Mouse (Mus musculus): ENCODE measurements at regions not wholly inside any gene's neighbourhood (a gene's known extent, or its start where the extent isn't known, plus 50 kb on each side); places are given as distances from the start of the nearest gene placed in this dataset.

DNA sequence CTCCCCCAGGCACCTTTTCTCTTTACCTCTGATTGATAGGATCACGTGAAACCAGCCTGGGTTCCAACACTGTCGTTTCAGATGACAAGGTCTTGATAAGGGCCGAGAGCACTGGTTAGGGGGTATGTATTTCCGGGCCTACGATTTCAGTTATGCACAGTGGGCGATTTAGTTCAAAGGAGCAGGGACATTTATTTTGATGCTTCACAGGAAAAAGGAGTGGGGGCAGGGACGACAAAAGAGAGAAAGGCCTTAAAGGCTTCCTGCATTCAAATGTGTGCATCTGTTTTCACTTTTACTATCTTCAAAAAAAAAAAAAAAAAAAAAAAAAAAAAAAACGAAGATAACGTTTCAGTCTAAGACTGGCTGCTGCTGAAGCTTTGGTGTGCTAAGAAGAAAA, 783.7 kb downstream of the Car8 start:
- no peak overlapping the region for H3K4me3 ChIP-seq
- no peak overlapping the region for H3K27ac ChIP-seq
- peak overlapping the region; percentile 8; the same call in 1 of the 2 replicates for H3K4me2 ChIP-seq
- whole genome bisulfite sequencing = 11% methylated on average over 9 of the region's 9 CpGs
- no peaks in the 10 kb centered on the region for H3K27me3 ChIP-seq
- H3K4me1 ChIP-seq = no peaks in the 10 kb centered on the region
- no peak; the same call in 1 of the 2 replicates for ATAC-seq (ENCODE audit: borderline replicate concordance, extremely low read depth, low FRiP score, low TSS enrichment)
- no peaks in the 10 kb centered on the region for H3K9me3 ChIP-seq
- H3K9ac ChIP-seq = no peak overlapping the region
- H3K36me3 ChIP-seq = no peaks in the 10 kb centered on the region

- H3K4me3 ChIP-seq = no peak overlapping the region
- no peak overlapping the region for H3K9ac ChIP-seq
- WGBS = 68% methylated on average over 3 of the region's 3 CpGs
- no peak for ATAC-seq (ENCODE audit: borderline replicate concordance, extremely low read depth, low FRiP score, low TSS enrichment)
- H3K27ac ChIP-seq = no peak overlapping the region
- no peaks in the 10 kb centered on the region for H3K36me3 ChIP-seq
- no peak overlapping the region for H3K4me2 ChIP-seq
- no peaks in the 10 kb centered on the region for H3K4me1 ChIP-seq
- no peaks in the 10 kb centered on the region for H3K27me3 ChIP-seq
- H3K9me3 ChIP-seq = no peaks in the 10 kb centered on the region
Observed at GRCm38 (mm10) chr4:7452678-7453077, 786.2 kb downstream of the Car8 start.

GRCm38 (mm10) chr4:7450991-7451390, 787.9 kb downstream of the Car8 start:
- H3K4me1 ChIP-seq = no peaks in the 10 kb centered on the region
- H3K4me2 ChIP-seq = no peak overlapping the region
- 64% methylated on average over 1 of the region's 1 CpGs for WGBS
- ATAC-seq (ENCODE audit: borderline replicate concordance, extremely low read depth, low FRiP score, low TSS enrichment) = no peak
- no peak overlapping the region for H3K9ac ChIP-seq
- H3K4me3 ChIP-seq = no peak overlapping the region
- H3K27me3 ChIP-seq = no peaks in the 10 kb centered on the region
- H3K9me3 ChIP-seq = no peaks in the 10 kb centered on the region
- no peaks in the 10 kb centered on the region for H3K36me3 ChIP-seq
- H3K27ac ChIP-seq = no peak overlapping the region

- Histone ChIP-seq H3K4me2 (no peak overlapping the region), H3K36me3 (no peaks in the 10 kb centered on the region)
- WGBS = 76% methylated on average over 3 of the region's 3 CpGs
Observed at GRCm38 (mm10) chr4:7429308-7429707, 809.5 kb downstream of the Car8 start.

DNA sequence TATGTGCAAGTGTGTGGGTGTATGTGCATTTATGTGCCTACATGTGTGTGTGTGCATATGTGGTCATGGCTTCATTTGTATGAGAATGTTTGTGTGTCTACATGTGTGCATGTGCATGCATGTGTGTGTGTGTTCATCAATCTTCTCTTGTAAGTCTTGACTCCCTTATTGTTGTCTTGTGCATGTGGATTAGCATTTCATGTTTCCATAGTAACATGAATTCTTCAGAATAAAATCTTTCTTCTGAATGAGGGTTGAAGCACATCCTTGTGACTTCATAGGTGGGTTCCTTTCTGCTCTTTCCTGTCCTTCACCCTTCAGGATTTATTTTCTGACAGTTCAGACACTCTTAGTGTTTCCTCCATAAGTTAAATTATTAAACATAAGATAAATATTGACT, 814.8 kb downstream of the Car8 start:
- H3K9me3 ChIP-seq = no peaks in the 10 kb centered on the region
- no peak overlapping the region for H3K27ac ChIP-seq
- H3K4me1 ChIP-seq = no peaks in the 10 kb centered on the region
- H3K36me3 ChIP-seq = no peaks in the 10 kb centered on the region
- H3K4me2 ChIP-seq = no peak overlapping the region
- no peak overlapping the region for H3K9ac ChIP-seq
- H3K27me3 ChIP-seq = no peaks in the 10 kb centered on the region
- no peak overlapping the region for H3K4me3 ChIP-seq
- ATAC-seq (ENCODE audit: borderline replicate concordance, extremely low read depth, low FRiP score, low TSS enrichment) = no peak

More at GRCm38 (mm10) chr4:7429308-7429707, 809.5 kb downstream of the Car8 start:
- no peaks in the 10 kb centered on the region for H3K27me3 ChIP-seq
- H3K9ac ChIP-seq = no peak overlapping the region
- no peak overlapping the region for H3K4me3 ChIP-seq
- no peaks in the 10 kb centered on the region for H3K4me1 ChIP-seq
- H3K9me3 ChIP-seq = no peaks in the 10 kb centered on the region
- H3K27ac ChIP-seq = no peak overlapping the region
- ATAC-seq (ENCODE audit: borderline replicate concordance, extremely low read depth, low FRiP score, low TSS enrichment) = no peak

- Histone ChIP-seq H3K9ac (no peak overlapping the region), H3K36me3 (no peaks in the 10 kb centered on the region), H3K27ac (no peak overlapping the region), H3K9me3 (no peaks in the 10 kb centered on the region), H3K27me3 (no peaks in the 10 kb centered on the region), H3K4me3 (no peak overlapping the region), H3K4me2 (no peak overlapping the region), H3K4me1 (no peaks in the 10 kb centered on the region)
- ATAC-seq (ENCODE audit: borderline replicate concordance, extremely low read depth, low FRiP score, low TSS enrichment) = no peak
- 78% methylated on average over 4 of the region's 4 CpGs for WGBS
Observed at GRCm38 (mm10) chr4:7423204-7423603, 815.6 kb downstream of the Car8 start.

DNA sequence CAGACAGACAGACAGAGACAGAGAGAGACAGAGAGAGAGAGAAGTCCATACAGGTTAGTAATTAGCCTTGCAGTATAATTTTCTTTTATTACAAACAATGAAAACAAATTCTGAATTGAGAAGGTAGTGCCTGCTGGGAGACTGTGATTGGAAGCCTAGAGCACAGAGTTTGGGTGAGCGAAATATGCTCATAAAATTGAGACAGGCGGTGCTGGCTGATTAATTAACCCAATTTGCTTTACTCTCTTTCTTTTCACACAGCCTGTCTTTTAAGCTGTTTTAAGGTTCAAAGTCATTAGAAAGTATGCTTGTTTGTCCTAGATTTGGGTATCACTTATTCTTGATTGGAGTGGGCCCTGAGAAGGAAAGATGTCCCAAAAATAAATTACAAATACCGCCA, 816.1 kb downstream of the Car8 start:
- Histone ChIP-seq H3K9me3 (no peaks in the 10 kb centered on the region), H3K4me2 (no peak overlapping the region), H3K4me1 (no peaks in the 10 kb centered on the region), H3K4me3 (no peak overlapping the region), H3K27me3 (no peaks in the 10 kb centered on the region), H3K9ac (no peak overlapping the region), H3K36me3 (no peaks in the 10 kb centered on the region), H3K27ac (no peak overlapping the region)
- no peak for ATAC-seq (ENCODE audit: borderline replicate concordance, extremely low read depth, low FRiP score, low TSS enrichment)
- 90% methylated on average over 3 of the region's 3 CpGs for WGBS

GRCm38 (mm10) chr4:7414301-7414700, 824.5 kb downstream of the Car8 start:
- H3K27ac ChIP-seq = no peak overlapping the region
- no peak overlapping the region for H3K4me2 ChIP-seq
- H3K9ac ChIP-seq = no peak overlapping the region
- WGBS = 38% methylated on average over 2 of the region's 2 CpGs
- H3K9me3 ChIP-seq = no peaks in the 10 kb centered on the region
- no peaks in the 10 kb centered on the region for H3K36me3 ChIP-seq
- no peaks in the 10 kb centered on the region for H3K4me1 ChIP-seq
- no peaks in the 10 kb centered on the region for H3K27me3 ChIP-seq
- H3K4me3 ChIP-seq = no peak overlapping the region
- no peak for ATAC-seq (ENCODE audit: borderline replicate concordance, extremely low read depth, low FRiP score, low TSS enrichment)

DNA sequence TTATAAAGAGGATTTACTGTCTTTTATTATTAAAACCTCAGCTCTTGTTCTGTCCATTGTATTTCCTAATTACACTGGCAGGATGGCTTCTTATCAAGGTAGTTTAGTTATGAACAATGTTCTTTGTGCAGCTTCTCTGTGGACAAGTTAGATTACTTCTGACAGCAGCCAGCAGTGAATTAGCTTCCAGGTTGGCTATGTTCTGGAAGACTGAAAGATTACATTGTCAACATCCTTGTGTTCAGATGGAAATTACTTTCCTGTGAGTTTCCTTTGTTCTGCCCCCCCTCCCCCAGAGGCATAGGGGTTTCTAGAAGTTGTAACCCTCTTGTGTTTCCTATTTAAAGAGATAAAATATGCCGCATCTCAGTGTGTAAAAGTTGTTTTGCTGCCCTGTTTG, 846.1 kb downstream of the Car8 start:
- H3K4me2 ChIP-seq = no peak overlapping the region

GRCm38 (mm10) chr4:7391596-7391995, 847.2 kb downstream of the Car8 start:
- H3K36me3 ChIP-seq = no peaks in the 10 kb centered on the region
- H3K27ac ChIP-seq = no peak overlapping the region
- no peaks in the 10 kb centered on the region for H3K27me3 ChIP-seq
- no peak overlapping the region for H3K4me2 ChIP-seq
- H3K9me3 ChIP-seq = no peaks in the 10 kb centered on the region
- no peak overlapping the region for H3K9ac ChIP-seq
- no peaks in the 10 kb centered on the region for H3K4me1 ChIP-seq
- no peak overlapping the region for H3K4me3 ChIP-seq
- no peak for ATAC-seq (ENCODE audit: borderline replicate concordance, extremely low read depth, low FRiP score, low TSS enrichment)
- 83% methylated on average over 7 of the region's 7 CpGs for WGBS

More for the DNA sequence above, 846.1 kb downstream of the Car8 start:
- Histone ChIP-seq H3K9me3 (no peaks in the 10 kb centered on the region), H3K9ac (no peak overlapping the region), H3K27me3 (no peaks in the 10 kb centered on the region), H3K4me3 (no peak overlapping the region), H3K27ac (no peak overlapping the region), H3K36me3 (no peaks in the 10 kb centered on the region), H3K4me1 (no peaks in the 10 kb centered on the region)
- no peak for ATAC-seq (ENCODE audit: borderline replicate concordance, extremely low read depth, low FRiP score, low TSS enrichment)
- 43% methylated on average over 1 of the region's 1 CpGs for WGBS

DNA sequence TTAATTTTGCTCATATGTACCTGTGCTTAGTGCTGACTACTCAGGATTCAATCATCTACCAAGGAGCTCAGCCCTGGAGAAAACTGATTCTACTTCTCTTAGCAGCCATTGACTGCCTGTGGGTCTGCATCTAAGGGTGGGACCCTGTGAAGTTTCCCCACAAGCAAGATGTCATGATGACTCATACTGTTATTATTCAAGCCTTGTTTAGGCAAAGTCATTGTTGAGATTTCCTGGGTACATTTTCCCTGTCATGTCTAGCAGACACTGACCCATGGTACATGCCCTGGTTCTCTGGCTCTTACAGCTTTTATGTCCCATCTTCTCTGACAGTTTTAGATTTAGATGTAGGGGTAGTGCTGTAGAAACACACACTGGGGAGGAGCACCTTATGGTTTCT, 853.8 kb downstream of the Car8 start:
- no peak overlapping the region for H3K9ac ChIP-seq
- ATAC-seq (ENCODE audit: borderline replicate concordance, extremely low read depth, low FRiP score, low TSS enrichment) = no peak

GRCm38 (mm10) chr4:7379996-7380395, 858.8 kb downstream of the Car8 start:
- Histone ChIP-seq H3K4me3 (no peak overlapping the region), H3K4me1 (no peaks in the 10 kb centered on the region), H3K9me3 (no peaks in the 10 kb centered on the region), H3K36me3 (no peaks in the 10 kb centered on the region), H3K27ac (no peak overlapping the region), H3K27me3 (no peaks in the 10 kb centered on the region), H3K9ac (no peak overlapping the region), H3K4me2 (no peak overlapping the region)
- no peak; the same call in 1 of the 2 replicates for ATAC-seq (ENCODE audit: borderline replicate concordance, extremely low read depth, low FRiP score, low TSS enrichment)
- WGBS = 23% methylated on average over 2 of the region's 2 CpGs

More for the DNA sequence above, 853.8 kb downstream of the Car8 start:
- Histone ChIP-seq H3K4me3 (no peak overlapping the region), H3K27ac (no peak overlapping the region), H3K27me3 (no peaks in the 10 kb centered on the region), H3K4me2 (no peak overlapping the region), H3K4me1 (no peaks in the 10 kb centered on the region), H3K36me3 (no peaks in the 10 kb centered on the region), H3K9me3 (no peaks in the 10 kb centered on the region)

Measured in lung, embryonic 15.5 days (tissue).